Mouse (Mus musculus) hindbrain, embryonic 11.5 days (tissue): ENCODE measurements around the gene Kcmf1. TPM values are rescaled to one million over a fixed set of nuclear protein-coding genes. Genes with fewer than 3 reads are reported as not detected.
A peak's percentile ranks its signal among the peaks of the same experiment; 100 is the strongest.

Experiments used
- ATAC-seq: fragments of 200-750 bp; cut with Nextera tagmentation; 2 replicates; pipeline ENCODE4 v1.8.0; 2017; ENCODE audit warnings: mild to moderate bottlenecking, moderate TSS enrichment, moderate library complexity; ENCODE audit not compliant: low FRiP score
- DNase-seq: peaks from one replicate; pipeline ENCODE4 v3.0.0-alpha.2; 2015; ENCODE audit warnings: low spot score
- H3K27ac ChIP-seq: fragments of 300-500 bp; sonication (generic); 2 replicates; pipeline ENCODE4 v1.5.1; 2014; ENCODE audit warnings: mild to moderate bottlenecking, low read depth, low read length
- H3K27me3 ChIP-seq: fragments of 300-500 bp; sonication (generic); 2 replicates; pipeline ENCODE4 v1.6.1; 2014; ENCODE audit warnings: mild to moderate bottlenecking, low read length, moderate library complexity, mixed read lengths; ENCODE audit not compliant: control insufficient read depth, insufficient read depth
- H3K36me3 ChIP-seq: fragments of 300-500 bp; sonication (generic); 2 replicates; pipeline ENCODE4 v1.6.1; 2014; ENCODE audit warnings: mild to moderate bottlenecking, low read length, moderate library complexity, mixed read lengths; ENCODE audit not compliant: control insufficient read depth, insufficient read depth
- H3K4me1 ChIP-seq: fragments of 300-500 bp; sonication (generic); replicated peaks from 2 replicates; pipeline ENCODE4 v1.6.1; 2014; ENCODE audit warnings: low read length, mixed read lengths; ENCODE audit not compliant: control insufficient read depth, insufficient read depth
- H3K4me2 ChIP-seq: fragments of 300-500 bp; sonication (generic); replicated peaks from 2 replicates; pipeline ENCODE4 v1.6.1; 2014; ENCODE audit warnings: mild to moderate bottlenecking, low read depth, low read length
- H3K4me3 ChIP-seq: fragments of 300-500 bp; sonication (generic); 2 replicates; pipeline ENCODE4 v1.5.1; 2014; ENCODE audit warnings: low read depth, low read length
- H3K9ac ChIP-seq: fragments of 300-500 bp; sonication (generic); 2 replicates; pipeline ENCODE4 v1.6.1; 2014; ENCODE audit warnings: low read depth, low read length
- H3K9me3 ChIP-seq: fragments of 300-500 bp; sonication (generic); 2 replicates; pipeline ENCODE4 v1.6.1; 2016; ENCODE audit warnings: low read length; ENCODE audit not compliant: control insufficient read depth
- WGBS: fragments of 180-500 bp; shearing (Covaris S2); extraction: QIAGEN DNeasy Blood & Tissue Kit; methylation state at CpG from one replicate; pipeline ENCODE4 v1.1.7; 2014; 5-methylcytosine and 5-hydroxymethylcytosine counted together
- polyA plus RNA-seq: library from polyadenylated mRNA; unstranded; fragments of >200 nt; fragmentation: Nextera tagmentation; extraction: Ambion mirVana; gene quantifications from 2 replicates; pipeline ENCODE4 v1.2.1, GENCODE M21; 2014

The Kcmf1 gene
- polyA plus RNA-seq, 1 experiment from 2014 or later = 35.3 TPM

DNA sequence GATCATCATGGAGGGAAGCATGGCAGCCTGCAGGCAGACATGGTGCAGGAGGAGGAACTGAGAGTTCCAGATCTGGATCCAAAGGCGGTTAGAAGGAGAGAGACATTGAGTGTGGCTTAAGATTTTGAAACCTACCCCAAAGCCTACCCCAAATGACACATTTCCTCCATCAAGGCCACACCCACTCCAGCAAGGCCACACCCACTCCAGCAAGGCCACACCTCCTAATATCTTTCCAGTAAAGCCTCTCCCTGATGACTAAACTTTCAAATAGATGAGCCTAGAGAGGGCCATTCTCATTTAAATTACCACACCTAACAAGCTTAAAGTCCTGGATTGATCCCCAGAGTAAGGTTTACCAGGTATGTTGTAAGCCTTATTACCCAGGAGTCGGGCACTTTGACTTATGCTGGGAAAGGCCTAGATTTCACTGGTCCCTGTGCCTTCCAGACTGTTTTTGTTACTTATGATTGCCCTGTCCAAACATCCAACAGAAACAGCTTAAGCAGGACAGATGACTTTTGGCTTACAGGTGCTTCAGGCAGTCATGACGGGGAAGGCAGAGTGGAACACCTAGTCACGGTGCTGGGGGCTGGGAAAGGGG lies 30.1 kb upstream of the Kcmf1 start:
- Histone ChIP-seq H3K36me3 (no peaks in the 10 kb centered on the region), H3K4me2 (no peak overlapping the region), H3K9ac (no peak overlapping the region), H3K27ac (no peak overlapping the region), H3K4me1 (no peaks in the 10 kb centered on the region), H3K4me3 (no peak overlapping the region), H3K9me3 (no peaks in the 10 kb centered on the region), H3K27me3 (no peaks in the 10 kb centered on the region)
- no peak for ATAC-seq
- WGBS = 93% methylated on average over 4 of the region's 4 CpGs
- DNase-seq = no peak

DNA sequence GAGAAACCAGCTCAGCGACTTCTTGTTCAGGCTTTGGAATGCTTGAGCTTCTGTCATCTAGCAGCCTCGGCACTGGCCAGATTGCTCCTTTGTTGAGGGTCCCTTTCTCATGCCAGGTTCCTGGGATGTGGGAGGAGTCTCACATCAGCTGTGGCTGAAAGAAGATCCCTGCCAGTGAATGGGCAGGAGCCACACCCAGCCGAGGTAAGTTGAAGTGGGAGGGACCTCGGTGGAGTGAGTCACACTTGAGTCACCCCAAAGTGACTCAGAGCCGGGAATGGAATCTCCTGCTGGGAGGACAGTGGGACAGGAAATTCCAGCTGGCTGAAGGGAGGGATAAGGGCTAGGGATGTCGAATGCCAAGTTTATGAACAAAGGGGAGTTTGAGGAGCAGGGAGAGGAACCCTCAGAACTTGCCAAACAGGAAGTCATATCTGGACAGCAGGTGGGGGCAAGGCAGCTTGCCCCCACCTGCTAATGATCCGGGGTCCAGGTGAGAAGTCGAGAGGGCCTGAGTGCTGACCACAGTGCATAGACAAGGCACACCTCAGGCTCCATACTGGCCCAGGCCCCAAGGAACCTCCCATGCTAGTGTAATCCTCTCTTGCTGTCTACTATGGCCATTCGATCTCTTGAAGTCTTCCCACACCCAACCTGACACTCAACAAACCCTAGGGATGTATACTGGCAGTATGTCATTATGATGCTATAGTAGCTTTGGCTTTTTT lies 27.1 kb upstream of the Kcmf1 start:
- peak; percentile 16 for DNase-seq
- no peaks in the 10 kb centered on the region for H3K4me1 ChIP-seq
- 16% methylated on average over 9 of the region's 9 CpGs for WGBS
- no peaks in the 10 kb centered on the region for H3K9me3 ChIP-seq
- no peak overlapping the region for H3K4me3 ChIP-seq
- H3K36me3 ChIP-seq = no peaks in the 10 kb centered on the region
- H3K27me3 ChIP-seq = no peaks in the 10 kb centered on the region
- no peak overlapping the region for H3K4me2 ChIP-seq
- no peak overlapping the region for H3K27ac ChIP-seq
- no peak for ATAC-seq
- no peak overlapping the region for H3K9ac ChIP-seq

DNA sequence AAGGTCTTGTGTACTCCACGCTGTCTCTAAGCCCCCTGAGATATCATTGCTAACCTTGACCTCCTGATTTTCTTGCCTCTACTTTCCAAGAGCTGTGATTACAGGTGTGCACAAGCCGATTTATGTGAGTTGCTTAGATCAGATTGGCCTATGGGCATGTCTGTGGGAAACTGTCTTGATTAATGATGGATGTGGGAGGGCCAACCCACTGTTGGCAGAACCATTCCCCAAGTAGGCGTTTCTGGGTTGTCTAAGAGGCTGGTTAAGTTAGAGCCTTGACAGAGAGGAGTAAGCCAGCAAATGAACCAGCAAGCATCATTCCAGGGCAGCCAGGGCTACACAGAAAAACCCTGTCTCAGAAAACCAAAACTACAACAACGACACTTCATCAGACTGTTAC lies 26.3 kb upstream of the Kcmf1 start:
- Histone ChIP-seq H3K4me2 (no peak overlapping the region), H3K36me3 (no peaks in the 10 kb centered on the region), H3K27ac (no peak overlapping the region), H3K27me3 (no peaks in the 10 kb centered on the region), H3K4me1 (no peaks in the 10 kb centered on the region), H3K9me3 (no peaks in the 10 kb centered on the region), H3K9ac (no peak overlapping the region), H3K4me3 (no peak overlapping the region)
- 80% methylated on average over 4 of the region's 4 CpGs for WGBS
- ATAC-seq = no peak
- no peak for DNase-seq

DNA sequence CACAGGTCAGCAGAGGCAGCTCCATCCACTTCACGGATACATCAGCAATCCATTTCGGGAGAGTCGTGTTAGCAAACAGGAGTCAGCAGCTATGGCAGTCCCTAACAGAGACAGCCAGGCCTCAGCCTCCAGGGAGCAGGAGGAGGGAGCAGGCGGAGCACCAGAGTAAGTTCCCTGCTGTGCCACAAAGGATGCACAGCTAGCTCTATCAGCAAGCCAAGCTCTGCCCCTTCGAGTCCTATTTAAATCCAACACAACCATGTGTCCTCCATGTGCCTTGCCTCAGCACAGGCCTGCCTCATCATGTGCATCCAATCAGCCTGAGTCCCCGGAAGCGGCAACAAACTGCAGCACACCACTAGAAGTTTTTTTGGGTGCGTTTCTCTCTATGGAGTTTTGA lies 23.6 kb upstream of the Kcmf1 start:
- H3K4me1 ChIP-seq = no peaks in the 10 kb centered on the region
- H3K36me3 ChIP-seq = no peaks in the 10 kb centered on the region
- no peaks in the 10 kb centered on the region for H3K9me3 ChIP-seq
- no peak overlapping the region for H3K9ac ChIP-seq
- no peak overlapping the region for H3K4me3 ChIP-seq
- 86% methylated on average over 8 of the region's 8 CpGs for WGBS
- H3K4me2 ChIP-seq = no peak overlapping the region
- DNase-seq (no peak), ATAC-seq (no peak)
- no peak overlapping the region for H3K27ac ChIP-seq
- no peaks in the 10 kb centered on the region for H3K27me3 ChIP-seq

DNA sequence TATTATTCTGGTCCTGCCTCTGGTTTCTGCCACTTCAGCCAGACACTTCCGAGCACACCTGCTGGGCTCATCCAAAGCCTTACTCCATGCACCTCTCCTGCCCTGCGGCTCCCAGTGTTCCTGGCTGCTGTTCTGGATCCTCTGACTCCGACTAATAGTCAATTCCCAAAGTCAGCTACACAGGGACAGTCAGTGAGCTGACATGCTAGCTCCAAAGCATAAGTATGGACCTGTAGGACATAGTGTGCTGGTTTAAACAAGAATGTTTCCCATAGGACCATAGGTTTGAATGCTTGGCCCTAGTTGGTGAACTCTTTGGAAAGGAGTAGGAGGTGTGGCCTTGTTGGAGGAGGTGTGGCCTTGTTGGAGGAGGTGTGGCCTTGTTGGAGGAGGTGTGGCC lies 21.3 kb upstream of the Kcmf1 start:
- WGBS = 95% methylated on average over 3 of the region's 3 CpGs
- no peak for ATAC-seq
- H3K4me2 ChIP-seq = no peak overlapping the region

DNA sequence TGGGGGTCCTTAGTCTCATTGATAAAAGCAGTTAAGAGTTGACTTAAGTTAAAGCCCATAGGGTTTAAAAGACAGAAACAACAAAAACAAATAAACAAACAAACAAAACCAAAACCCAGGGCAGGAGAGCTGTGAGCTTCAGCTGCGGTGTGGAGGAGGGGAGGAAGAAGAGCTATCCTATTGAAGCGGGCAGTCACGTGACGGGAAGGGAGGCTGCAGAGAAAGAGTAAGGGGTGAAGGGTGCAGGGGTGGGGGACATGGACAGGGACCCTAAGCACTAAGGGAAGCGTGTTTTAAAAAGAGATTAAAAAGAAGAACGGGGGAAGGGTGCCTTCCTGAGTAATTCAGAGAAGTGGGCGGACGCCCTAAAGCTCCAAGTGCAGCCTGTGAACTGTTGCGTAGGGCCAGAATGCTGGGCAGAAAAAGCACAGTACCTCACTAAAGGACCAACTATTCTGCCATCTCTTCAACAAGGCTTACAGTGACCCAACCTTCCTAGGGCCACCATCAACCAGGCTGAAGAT lies 18.8 kb upstream of the Kcmf1 start:
- Histone ChIP-seq H3K4me2 (no peak overlapping the region), H3K9me3 (no peaks in the 10 kb centered on the region), H3K27ac (no peak overlapping the region), H3K4me1 (no peaks in the 10 kb centered on the region), H3K9ac (no peak overlapping the region), H3K4me3 (no peak overlapping the region), H3K36me3 (no peaks in the 10 kb centered on the region), H3K27me3 (no peaks in the 10 kb centered on the region)
- DNase-seq (no peak), ATAC-seq (no peak)
- 66% methylated on average over 9 of the region's 9 CpGs for WGBS

More for the DNA sequence above, 21.3 kb upstream of the Kcmf1 start:
- Histone ChIP-seq H3K27me3 (no peaks in the 10 kb centered on the region), H3K9ac (no peak overlapping the region), H3K4me3 (no peak overlapping the region), H3K36me3 (no peaks in the 10 kb centered on the region), H3K9me3 (no peaks in the 10 kb centered on the region), H3K27ac (no peak overlapping the region), H3K4me1 (no peaks in the 10 kb centered on the region)
- DNase-seq = no peak

DNA sequence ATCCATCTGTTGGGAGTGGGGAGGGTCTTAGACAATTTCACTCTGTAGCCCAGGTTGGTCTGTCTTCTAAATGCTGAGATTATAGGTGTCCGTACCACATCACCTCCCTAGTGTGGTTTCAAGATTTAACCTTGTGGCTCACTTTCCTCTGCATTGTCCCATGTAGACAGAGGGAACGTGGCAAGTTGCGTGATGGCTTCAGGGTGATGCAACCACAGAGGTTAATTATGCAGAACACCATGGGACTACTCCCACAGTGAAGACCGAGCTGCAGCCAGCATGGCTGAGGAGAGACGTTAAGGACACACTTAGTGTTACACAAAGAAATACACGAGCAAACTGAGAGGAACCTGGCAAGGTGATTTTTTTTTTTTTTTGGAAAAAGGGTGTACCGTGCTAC lies 16.6 kb upstream of the Kcmf1 start:
- Histone ChIP-seq H3K27me3 (no peaks in the 10 kb centered on the region), H3K9me3 (no peaks in the 10 kb centered on the region), H3K9ac (no peak overlapping the region), H3K4me1 (no peaks in the 10 kb centered on the region), H3K36me3 (no peaks in the 10 kb centered on the region), H3K27ac (no peak overlapping the region), H3K4me3 (no peak overlapping the region), H3K4me2 (no peak overlapping the region)
- DNase-seq (no peak), ATAC-seq (no peak)
- WGBS = 82% methylated on average over 7 of the region's 7 CpGs

DNA sequence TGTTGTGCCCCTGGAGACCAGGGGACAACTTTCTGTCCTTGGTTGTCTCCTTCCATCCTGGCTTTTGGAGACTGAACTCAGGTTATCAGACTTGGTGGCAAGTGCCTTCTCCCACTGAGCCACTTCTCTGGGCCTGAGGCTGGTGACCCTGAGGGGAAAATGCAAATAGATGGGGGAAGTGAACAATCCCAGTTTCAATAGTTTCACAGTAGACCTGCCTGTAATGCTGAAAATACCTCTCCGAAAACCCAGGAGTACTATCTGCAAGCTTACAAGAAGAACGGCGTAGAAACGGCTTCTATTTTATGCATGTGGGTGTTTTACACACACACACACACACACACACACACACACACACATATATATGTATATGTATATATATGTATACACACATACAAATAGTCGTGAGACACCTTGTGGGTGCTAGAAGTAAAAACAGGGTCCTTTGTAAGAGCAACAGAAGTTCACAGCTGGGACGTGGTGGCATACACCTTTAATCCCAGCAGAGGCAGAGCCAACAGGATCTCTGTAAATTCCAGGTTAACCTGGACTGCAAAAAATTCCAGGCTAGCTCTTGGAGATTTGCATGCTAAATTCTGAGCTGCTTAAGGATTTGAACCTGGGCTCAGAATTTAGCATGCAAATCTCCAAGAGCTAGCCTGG lies 14.4 kb upstream of the Kcmf1 start:
- 87% methylated on average over 6 of the region's 6 CpGs for WGBS

More for the DNA sequence above, 14.4 kb upstream of the Kcmf1 start:
- ATAC-seq (no peak), DNase-seq (no peak)
- Histone ChIP-seq H3K4me2 (no peak overlapping the region), H3K9ac (no peak overlapping the region), H3K27ac (no peak overlapping the region), H3K9me3 (no peaks in the 10 kb centered on the region), H3K4me3 (no peak overlapping the region), H3K27me3 (no peaks in the 10 kb centered on the region), H3K4me1 (no peaks in the 10 kb centered on the region), H3K36me3 (no peaks in the 10 kb centered on the region)
